8 mouse cellular contexts compared by ENCODE assay signal in the genomic region with DNA sequence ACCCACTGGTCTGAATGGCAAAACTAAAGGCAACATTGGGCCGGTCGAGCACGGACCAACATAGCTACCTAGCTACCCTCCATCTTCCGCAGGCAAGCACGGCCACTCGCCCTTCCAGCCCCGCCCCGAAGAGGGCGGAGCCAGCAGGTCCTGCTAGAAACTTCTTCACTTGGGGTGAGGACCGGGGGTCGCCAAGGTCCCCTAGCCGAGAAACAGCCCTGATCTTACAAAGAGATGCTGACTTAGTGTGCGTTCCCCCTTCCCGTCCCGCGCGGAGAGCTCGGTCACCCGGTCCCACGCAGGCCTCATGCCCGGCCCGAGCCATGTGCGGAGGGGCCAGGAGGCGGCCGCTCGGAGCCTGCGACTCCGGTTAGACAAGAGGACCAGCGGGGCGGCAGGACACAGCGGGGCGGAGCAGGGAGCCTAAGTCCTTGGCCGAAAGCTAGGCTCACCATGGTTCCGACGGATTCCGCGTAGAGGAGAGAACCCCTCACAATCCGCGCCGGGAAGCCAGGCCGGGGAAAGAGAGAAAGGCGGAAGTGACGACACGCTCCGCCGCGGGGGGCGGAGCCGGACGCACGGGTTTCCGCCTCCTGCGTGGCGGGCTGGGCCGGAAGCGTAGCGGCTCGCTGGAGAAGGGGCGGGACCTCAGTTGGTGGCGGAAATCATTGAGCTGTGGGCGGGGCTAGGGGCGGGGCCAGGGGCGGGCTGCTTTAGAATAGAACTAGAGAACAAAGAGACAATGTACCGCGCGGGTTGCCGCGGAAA. TPM values are rescaled to one million over a fixed set of nuclear protein-coding genes. Genes with fewer than 3 reads are reported as not detected.
DNase-seq lines count a peak whose midpoint lies in the region; ATAC-seq and TF ChIP-seq lines count a peak whose summit lies in the region.

A gene (minus strand): TSS at position 561 of the 768 bp plus-strand sequence.

- H3K27me3 ChIP-seq in MEL (ENCODE audit: control insufficient read depth in 1 of 2, insufficient read depth in 2 of 2, low read length in 2 of 2) = no peaks in the 10 kb centered on the region
- H3K27me3 ChIP-seq in cerebellum, adult 2 months (ENCODE audit: control insufficient read depth, insufficient read depth, low read length) = no peaks in the 10 kb centered on the region
- no peaks in the 10 kb centered on the region for H3K27me3 ChIP-seq in lung, embryonic 16.5 days (ENCODE audit: control insufficient read depth, insufficient read depth, low read depth, low read length)

- H3K36me3 ChIP-seq in MEL (ENCODE audit: control insufficient read depth in 1 of 2, insufficient read depth in 2 of 2, low read length in 2 of 2) = peaks cover 32 to 42% of the 10 kb centered on the region in 2 experiments
- H3K36me3 ChIP-seq in lung, embryonic 16.5 days (ENCODE audit: control insufficient read depth, insufficient read depth, low read length) = peaks cover 31% of the 10 kb centered on the region

- TF ChIP-seq EP300 in MEL (IDR thresholded peaks at IDR 0.05; ENCODE audit: low read depth in 1 of 2, low read length in 2 of 2) = no peak

- TF ChIP-seq CTCF in MEL (IDR thresholded peaks at IDR 0.05 in 2 of 3, conservative IDR thresholded peaks at IDR 0.05 in 1 of 3; ENCODE audit: control insufficient read depth in 1 of 3, insufficient read depth in 1 of 3, low read depth in 2 of 3, low read length in 3 of 3, poor library complexity in 1 of 3, severe bottlenecking in 1 of 3) = no peak
- TF ChIP-seq CTCF in cerebellum, adult 2 months (IDR thresholded peaks at IDR 0.05; ENCODE audit: borderline replicate concordance, insufficient read depth, low read depth, low read length) = no peak

- under 1% methylated on average over 68 of the region's 68 CpGs for WGBS in cerebellum, adult 2 months
- under 1% methylated on average over 67 of the region's 68 CpGs for WGBS in lung, embryonic 16.5 days

- peak; percentile 85 to 91 for ATAC-seq in hematopoietic stem cell, adult 5-6 weeks (replicated peaks in 1 of 2; ENCODE audit: insufficient read depth in 1 of 2, low FRiP score in 2 of 2, low TSS enrichment in 1 of 2, low read depth in 1 of 2, poor library complexity in 2 of 2, severe bottlenecking in 2 of 2)
- peak; percentile 97 for ATAC-seq in lung, embryonic 16.5 days (ENCODE audit: low read depth)

- peak within 1 kb of the TSS; percentile 94 for H3K4me2 ChIP-seq in lung, embryonic 16.5 days (ENCODE audit: low read depth, low read length)

- DNase-seq in MEL (ENCODE audit: low read depth, low spot score) = peak; percentile 96
- peak; percentile 90 to 92 for DNase-seq in cerebellum, adult 2 months
- DNase-seq in forelimb bud, embryonic 11.5 days (ENCODE audit: low read depth, low spot score) = peak; percentile 98
- peak; percentile 58 for DNase-seq in layer of hippocampus, adult 9-10 months (ENCODE audit: low spot score)
- peak; percentile 66 for DNase-seq in ovary, postnatal 10 days (ENCODE audit: low spot score)
- DNase-seq in thymus, postnatal 10 days (ENCODE audit: low spot score in 2 of 2) = peak; percentile 87 to 93

- peak within 1 kb of the TSS; percentile 87 for H3K9ac ChIP-seq in MEL (ENCODE audit: control insufficient read depth, low read depth, low read length, poor library complexity, severe bottlenecking)
- H3K9ac ChIP-seq in lung, embryonic 16.5 days (ENCODE audit: low read length) = peak within 1 kb of the TSS; percentile 83

- no peaks in the 10 kb centered on the region for H3K9me3 ChIP-seq in MEL (replicated peaks; ENCODE audit: insufficient read depth, low read length)
- no peaks in the 10 kb centered on the region for H3K9me3 ChIP-seq in lung, embryonic 16.5 days (ENCODE audit: control insufficient read depth, low read length)

- peaks cover 3 to 27% of the 10 kb centered on the region in 2 experiments for H3K4me1 ChIP-seq in MEL (ENCODE audit: control insufficient read depth in 1 of 2, insufficient read depth in 2 of 2, low read length in 2 of 2)
- peaks cover 3% of the 10 kb centered on the region; the same call in 1 of the 2 replicates for H3K4me1 ChIP-seq in cerebellum, adult 2 months (ENCODE audit: control insufficient read depth, insufficient read depth, low read length)
- H3K4me1 ChIP-seq in lung, embryonic 16.5 days (replicated peaks; ENCODE audit: control insufficient read depth, insufficient read depth, low read length) = peaks cover 7% of the 10 kb centered on the region

- H3K79me2 ChIP-seq in MEL (ENCODE audit: control insufficient read depth, insufficient read depth, low read length, poor library complexity) = peaks cover 41% of the 10 kb centered on the region

- TF ChIP-seq POLR2A in MEL (IDR thresholded peaks at IDR 0.05; ENCODE audit: control insufficient read depth in 1 of 2, insufficient read depth in 1 of 2, low read depth in 1 of 2, low read length in 2 of 2, poor library complexity in 1 of 2) = peak in 1 of 2 experiments; percentile 95
- peak; percentile 82 for TF ChIP-seq POLR2A in cerebellum, adult 2 months (IDR thresholded peaks at IDR 0.05; ENCODE audit: borderline replicate concordance, insufficient read depth, low read length)

- no peak for TF ChIP-seq RAD21 in MEL (IDR thresholded peaks at IDR 0.05; ENCODE audit: low read depth, low read length)

- H3K27ac ChIP-seq in MEL (ENCODE audit: control insufficient read depth, low read depth, low read length) = peak within 1 kb of the TSS; percentile 87
- H3K27ac ChIP-seq in cerebellum, adult 2 months (ENCODE audit: insufficient read depth, low read length) = no peak within 1 kb of the TSS
- peak within 1 kb of the TSS; percentile 91 for H3K27ac ChIP-seq in lung, embryonic 16.5 days (ENCODE audit: low read length)

- H3K4me3 ChIP-seq in MEL (ENCODE audit: control insufficient read depth in 1 of 2, insufficient read depth in 1 of 2, low read depth in 2 of 2, low read length in 2 of 2) = peak within 1 kb of the TSS; percentile 72 to 76
- peak within 1 kb of the TSS; percentile 67 for H3K4me3 ChIP-seq in cerebellum, adult 2 months (replicated peaks; ENCODE audit: insufficient read depth, low read depth, low read length)
- peak within 1 kb of the TSS; percentile 96 for H3K4me3 ChIP-seq in lung, embryonic 16.5 days (ENCODE audit: low read length)

TF ChIP-seq in MEL, 35 proteins besides CTCF, POLR2A, EP300 and RAD21:
- no peak for TF ChIP-seq POLR2AphosphoS5 (IDR thresholded peaks at IDR 0.05; ENCODE audit: borderline replicate concordance, low read depth, low read length)
- TF ChIP-seq TCF12 (IDR thresholded peaks at IDR 0.05; ENCODE audit: low read depth, low read length) = peak; percentile 46; the same call in 1 of the 2 replicates
- peak; percentile 87 for TF ChIP-seq MAX (IDR thresholded peaks at IDR 0.05; ENCODE audit: low read length)
- peak; percentile 59 for TF ChIP-seq SIN3A (IDR thresholded peaks at IDR 0.05; ENCODE audit: low read length)
- TF ChIP-seq CHD1 (IDR thresholded peaks at IDR 0.05; ENCODE audit: low read depth, low read length) = no peak
- no peak for TF ChIP-seq GATA1 (IDR thresholded peaks at IDR 0.05; ENCODE audit: low read depth, low read length)
- TF ChIP-seq MXI1 (IDR thresholded peaks at IDR 0.05; ENCODE audit: low read depth, low read length) = peak; percentile 64
- peak; percentile 93 for TF ChIP-seq ELF1 (IDR thresholded peaks at IDR 0.05; ENCODE audit: low read depth, low read length)
- TF ChIP-seq TBP (IDR thresholded peaks at IDR 0.05; ENCODE audit: low read depth, low read length) = peak; percentile 57
- no peak for TF ChIP-seq MAZ (IDR thresholded peaks at IDR 0.05; ENCODE audit: low read depth, low read length)
- TF ChIP-seq ZMIZ1 (IDR thresholded peaks at IDR 0.05; ENCODE audit: low read depth, low read length) = peak; percentile 80
- TF ChIP-seq RCOR1 (IDR thresholded peaks at IDR 0.05; ENCODE audit: low read depth, low read length) = no peak
- TF ChIP-seq MYB (IDR thresholded peaks at IDR 0.05; ENCODE audit: low read depth, low read length) = no peak
- TF ChIP-seq E2F4 (IDR thresholded peaks at IDR 0.05; ENCODE audit: borderline replicate concordance, low read depth, low read length) = no peak
- no peak for TF ChIP-seq ZKSCAN1 (IDR thresholded peaks at IDR 0.05; ENCODE audit: low read depth, low read length)
- TF ChIP-seq HCFC1 (IDR thresholded peaks at IDR 0.05; ENCODE audit: low read depth, low read length) = peak; percentile 84
- TF ChIP-seq POLR2AphosphoS2 (IDR thresholded peaks at IDR 0.05; ENCODE audit: low read length) = peak; percentile 79
- TF ChIP-seq MYC (IDR thresholded peaks at IDR 0.05; ENCODE audit: low read depth, low read length) = peak; percentile 87
- TF ChIP-seq MEF2A (IDR thresholded peaks at IDR 0.05; ENCODE audit: extremely low read depth, insufficient replicate concordance, low read depth, low read length, poor library complexity, severe bottlenecking) = no peak
- TF ChIP-seq BHLHE40 (IDR thresholded peaks at IDR 0.05; ENCODE audit: borderline replicate concordance, low read depth, low read length) = no peak
- peak; percentile 94 for TF ChIP-seq NELFE (IDR thresholded peaks at IDR 0.05; ENCODE audit: low read depth, low read length)
- no peak for TF ChIP-seq MAFK (IDR thresholded peaks at IDR 0.05; ENCODE audit: borderline replicate concordance, low read depth, low read length)

RNA-seq across cellular contexts. Expression of the gene that starts here (rescaled TPM):
- total RNA-seq in MEL (2012; rRNA removed) = 543 and 600 TPM in 2 replicates
- 100 to 1,000 TPM in 1 of 2 experiments, not detected in 1; 879 TPM for polyA plus RNA-seq in MEL (2012; ENCODE audit: insufficient read depth in 1 of 2, insufficient read length in 2 of 2, low read depth in 1 of 2, low replicate concordance in 2 of 2, missing spikeins in 1 of 2)
- 148 and 153 TPM in 2 replicates for polyA plus RNA-seq in cerebellum, adult 2 months (2012; rRNA removed)
- total RNA-seq in hematopoietic stem cell, adult 5-6 weeks (2017) = 549 and 550 TPM in 2 replicates
- polyA plus RNA-seq in lung, embryonic 16.5 days (2015; fragmentation: Nextera tagmentation; extraction: Ambion mirVana) = 213 and 228 TPM in 2 replicates
